Mouse (Mus musculus): Measurements from ENCODE around the gene Sema4f.

- TF ChIP-seq CTCF (IDR thresholded peaks at IDR 0.05; ENCODE audit: control insufficient read depth, insufficient read depth, insufficient read length) (no peak), USF1 (IDR thresholded peaks at IDR 0.05; ENCODE audit: low read depth) (no peak), MAX (IDR thresholded peaks at IDR 0.05) (no peak), MYOD1 (IDR thresholded peaks at IDR 0.05; ENCODE audit: control insufficient read depth, insufficient read length, low read depth) (no peak), FOSL1 (IDR thresholded peaks at IDR 0.05; ENCODE audit: insufficient read depth, low read length, poor library complexity, severe bottlenecking) (no peak), MYOG (IDR thresholded peaks at IDR 0.05; ENCODE audit: control insufficient read depth, extremely low read depth, insufficient read length) (no peak)
Measured at GRCm38 (mm10) chr6:82945750-82946149, 6.2 kb upstream of the Sema4f start.

Data from C2C12 (cell line).